Mouse (Mus musculus) forelimb bud, embryonic 11.5 days (tissue): ENCODE results near the gene Ctdsp1.

Experiments used
- DNase-seq: peaks from one replicate; pipeline ENCODE4 v3.0.0-alpha.2; 2012; ENCODE audit warnings: low read depth, low spot score

Gene Ctdsp1

DNA sequence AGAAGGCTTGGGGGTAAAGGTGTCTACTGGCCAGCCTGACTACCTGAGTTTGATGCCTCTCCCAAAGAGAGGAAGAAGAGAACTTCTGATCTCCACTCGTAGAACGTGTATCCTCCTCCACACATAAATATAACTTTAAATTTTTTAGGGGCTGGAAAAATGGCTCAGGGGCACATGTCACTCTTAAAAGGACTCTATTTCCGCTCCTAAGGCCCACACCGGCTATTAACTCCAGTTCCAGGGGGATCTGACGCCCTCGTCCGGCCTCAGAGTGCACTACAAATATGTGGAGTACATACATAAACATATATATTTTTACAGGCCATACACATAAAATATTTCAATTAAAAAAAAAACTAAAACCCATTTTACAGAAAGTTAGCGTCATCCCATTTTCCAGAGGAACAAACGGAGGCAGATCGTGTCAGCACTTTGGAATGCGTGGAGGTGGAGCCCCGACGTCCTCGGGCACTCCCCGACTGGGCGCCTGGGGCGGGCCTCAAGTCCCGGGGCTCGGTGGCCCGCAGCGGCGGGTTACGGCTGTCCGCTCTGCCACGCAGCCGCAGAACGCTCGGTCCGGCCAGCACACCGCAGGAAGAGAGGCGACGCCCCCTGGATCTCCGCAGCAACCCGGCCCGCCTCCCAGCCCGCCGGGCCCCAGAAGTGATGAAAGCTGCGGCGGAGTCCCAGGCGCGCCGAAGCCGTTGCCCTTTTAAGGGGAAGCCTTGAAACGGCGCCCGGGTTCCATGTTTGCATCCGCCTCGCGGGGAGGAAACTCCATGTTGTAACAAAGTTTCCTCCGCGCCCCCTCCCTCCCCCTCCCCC, at the start of gene Ctdsp1:
Gene Ctdsp1, plus strand, starts transcription at position 586 of the 825 bp plus-strand sequence.
- peak; percentile 94 for DNase-seq

DNA sequence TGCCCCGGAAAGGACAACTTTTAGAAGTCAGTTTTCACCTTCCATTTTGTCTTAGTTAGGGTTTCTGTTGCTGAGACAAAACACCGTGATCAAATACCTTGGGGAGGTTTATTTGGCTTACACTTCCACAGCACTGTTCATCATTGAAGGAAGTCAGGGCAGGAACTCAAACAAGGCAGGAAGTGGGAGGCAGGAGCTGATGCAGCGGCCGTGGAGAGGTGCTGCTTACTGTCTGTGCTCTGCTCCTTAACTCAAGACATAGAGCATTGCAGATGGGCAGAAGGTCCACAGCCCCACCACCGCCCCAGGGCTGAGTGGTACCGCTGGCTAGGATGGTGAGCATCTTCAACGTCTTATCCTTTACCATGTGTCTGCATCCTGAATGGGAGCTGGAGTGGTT, 49.4 kb upstream of the Ctdsp1 start:
- DNase-seq, result no peak

DNA sequence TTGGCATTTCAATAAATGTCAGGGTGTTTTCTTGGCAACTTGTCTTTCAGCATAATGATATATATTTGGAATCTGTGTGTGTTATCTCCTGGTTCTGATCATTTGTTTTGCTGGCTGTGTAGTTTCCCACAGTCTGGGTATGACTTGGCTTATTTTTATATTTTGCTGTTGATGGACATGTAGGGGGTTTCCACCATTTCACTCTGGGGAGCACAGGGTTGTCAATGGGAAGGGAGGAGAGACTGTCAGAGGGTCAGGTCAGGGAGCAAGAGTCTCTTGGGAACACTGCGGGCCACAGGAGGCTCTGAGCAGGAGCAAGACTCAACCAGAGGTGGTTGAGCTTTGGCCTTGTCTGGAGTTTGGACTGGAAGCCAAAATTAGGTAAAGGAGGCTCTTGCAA, 49.0 kb upstream of the Ctdsp1 start:
- DNase-seq, result no peak

DNA sequence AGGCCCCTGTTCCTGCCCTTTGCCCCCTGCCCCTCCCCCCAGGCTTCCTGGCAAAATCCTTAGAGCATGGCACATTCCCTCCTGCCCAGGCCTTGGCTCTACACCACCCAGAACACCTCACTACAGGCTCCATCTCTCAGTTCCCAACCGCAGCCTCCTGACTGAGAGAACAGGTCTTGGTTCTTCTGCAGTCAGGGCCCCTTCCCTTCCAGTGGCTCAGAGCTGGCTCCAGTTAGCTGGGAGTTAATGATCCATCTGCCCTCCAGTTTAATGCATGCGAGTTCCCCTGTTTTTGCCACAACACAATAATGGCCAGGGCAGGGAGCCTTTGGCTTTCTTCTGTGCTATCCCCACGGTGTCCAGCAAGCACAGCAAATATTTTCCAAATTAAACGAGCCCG, 48.1 kb upstream of the Ctdsp1 start:
- no peak for DNase-seq

GRCm38 (mm10) chr1:74344163-74344916, 47.0 kb upstream of the Ctdsp1 start:
- DNase-seq, result no peak

GRCm38 (mm10) chr1:74351185-74351769, 40.0 kb upstream of the Ctdsp1 start:
- DNase-seq, result no peak

- no peak for DNase-seq
Measured at GRCm38 (mm10) chr1:74352532-74353096, 38.7 kb upstream of the Ctdsp1 start.

DNA sequence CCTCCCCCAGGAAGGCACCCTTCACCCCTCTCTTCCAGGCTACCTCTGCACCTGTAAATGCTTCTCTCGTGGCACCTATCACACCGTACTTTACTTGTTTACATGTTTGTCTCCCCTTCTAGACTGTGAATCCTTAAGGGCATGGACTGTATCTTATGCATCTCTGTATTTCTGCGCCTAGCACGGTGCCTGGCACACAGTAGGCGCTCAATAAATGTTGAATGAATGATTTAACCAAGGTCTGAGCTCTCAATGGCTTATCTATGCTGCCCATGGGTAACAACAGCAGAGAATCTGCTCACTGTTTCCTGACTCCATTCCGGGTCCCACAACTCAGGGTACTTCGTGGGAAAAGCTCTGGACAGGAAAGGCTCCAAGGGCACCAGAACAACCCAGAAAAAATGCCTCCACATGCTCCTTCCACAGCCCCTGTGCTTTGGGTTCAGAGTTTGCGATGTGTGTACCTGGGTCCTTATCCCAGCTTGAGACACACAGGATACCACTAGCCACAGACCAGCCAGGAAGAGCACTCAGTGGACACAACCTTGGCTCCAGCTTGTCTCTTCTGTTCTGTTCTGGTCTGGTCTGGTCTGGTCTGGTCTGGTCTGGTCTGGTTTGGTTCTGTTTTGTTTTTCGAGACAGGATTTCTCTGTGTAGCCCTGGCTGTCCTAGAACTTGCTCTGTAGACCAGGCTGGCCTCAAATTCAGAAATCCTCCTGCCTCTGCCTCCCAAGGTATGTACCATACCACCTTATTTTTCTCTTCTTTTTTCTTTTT, 37.7 kb upstream of the Ctdsp1 start:
- no peak for DNase-seq

DNA sequence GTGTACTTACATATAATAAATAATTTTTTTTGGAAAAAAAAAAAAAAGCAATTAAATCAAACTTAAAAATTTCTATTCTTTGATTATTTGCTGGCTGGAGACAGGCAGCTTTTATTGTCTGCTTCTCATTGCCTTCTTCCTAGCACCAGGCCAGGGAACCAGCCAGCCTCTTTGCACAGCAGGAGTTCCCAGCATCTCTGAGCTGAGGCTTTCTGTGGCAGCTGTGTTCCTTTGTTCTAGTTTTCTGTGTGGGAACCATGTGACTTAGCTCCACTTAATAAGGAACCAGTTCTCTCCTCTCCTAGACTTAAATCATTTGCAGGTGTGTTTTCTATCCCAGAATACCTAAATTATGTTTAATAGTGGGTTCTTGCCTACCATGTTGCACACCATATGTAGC, 33.8 kb upstream of the Ctdsp1 start:
- peak; percentile 38 for DNase-seq

- DNase-seq, result no peak
Measured at GRCm38 (mm10) chr1:74359952-74360517, 31.3 kb upstream of the Ctdsp1 start.

DNA sequence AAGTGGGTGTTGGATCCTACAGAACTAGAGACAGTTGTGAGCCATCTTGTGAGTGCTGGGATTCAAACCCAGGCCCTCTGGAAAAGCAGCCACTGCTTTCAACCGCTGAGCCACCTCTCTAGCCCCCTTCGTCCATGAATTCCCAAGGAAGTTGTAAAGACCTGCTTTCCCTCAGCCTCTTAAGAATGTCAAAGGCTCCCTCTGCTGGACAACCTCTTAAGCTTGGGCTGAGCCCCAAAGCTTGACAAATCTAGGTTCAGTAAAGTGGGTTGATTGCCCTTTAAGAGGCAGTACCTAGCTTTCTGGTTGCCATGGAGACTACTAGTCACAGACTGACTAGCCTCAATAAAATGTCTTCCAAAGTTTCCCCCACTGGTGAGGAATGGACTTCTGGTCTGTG, 29.5 kb upstream of the Ctdsp1 start, which contains the start of gene Catip:
Gene Catip, plus strand, starts transcription at position 297 of the 400 bp plus-strand sequence.
- peak; percentile 91 for DNase-seq

DNA sequence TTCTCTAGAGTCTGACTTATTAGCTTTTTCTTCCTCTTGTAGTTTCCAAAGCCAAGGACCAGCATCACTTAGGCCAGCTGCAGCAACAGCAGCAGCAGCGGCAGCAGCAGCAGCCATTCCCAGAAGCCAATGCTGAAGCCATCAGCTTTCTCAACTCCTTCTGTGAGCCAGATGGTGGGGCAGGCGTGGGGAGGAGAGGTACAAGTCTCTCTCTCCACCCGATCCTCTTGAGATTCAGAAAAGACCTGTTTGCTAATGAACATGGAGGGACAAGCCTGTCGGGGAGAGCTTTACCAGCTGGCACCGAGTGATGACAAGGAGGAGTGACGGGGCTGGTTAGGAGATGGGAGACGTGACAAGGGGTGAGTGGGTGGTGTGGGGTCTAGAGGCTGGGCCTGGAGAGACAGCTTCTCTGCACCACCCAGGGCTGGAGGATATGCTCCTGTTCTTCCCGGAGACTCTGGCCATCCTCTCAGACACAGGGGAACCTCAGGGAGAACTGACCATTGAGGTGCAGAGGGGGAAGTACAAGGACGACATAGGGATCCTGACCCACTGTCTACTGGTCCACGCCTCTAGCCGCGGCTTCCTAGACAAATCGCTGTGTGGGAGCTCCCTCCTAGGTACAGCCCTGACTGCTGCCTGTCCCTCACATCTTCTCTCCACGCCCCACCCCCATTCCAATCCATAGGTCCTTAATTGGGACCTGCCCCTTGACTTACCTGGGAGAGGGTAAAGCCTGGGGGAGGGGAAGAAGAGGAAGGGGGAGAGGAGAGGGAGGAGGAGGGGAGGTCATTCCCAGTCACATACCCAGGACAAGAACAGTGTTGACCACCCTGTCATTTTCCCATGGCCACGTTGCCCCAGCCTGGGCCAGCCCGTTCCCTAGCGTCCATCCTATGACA, 28.7 kb upstream of the Ctdsp1 start:
- no peak for DNase-seq

- DNase-seq, result no peak
Measured at GRCm38 (mm10) chr1:74363437-74363836, 27.9 kb upstream of the Ctdsp1 start.

GRCm38 (mm10) chr1:74364270-74364669, 27.0 kb upstream of the Ctdsp1 start:
- no peak for DNase-seq

DNA sequence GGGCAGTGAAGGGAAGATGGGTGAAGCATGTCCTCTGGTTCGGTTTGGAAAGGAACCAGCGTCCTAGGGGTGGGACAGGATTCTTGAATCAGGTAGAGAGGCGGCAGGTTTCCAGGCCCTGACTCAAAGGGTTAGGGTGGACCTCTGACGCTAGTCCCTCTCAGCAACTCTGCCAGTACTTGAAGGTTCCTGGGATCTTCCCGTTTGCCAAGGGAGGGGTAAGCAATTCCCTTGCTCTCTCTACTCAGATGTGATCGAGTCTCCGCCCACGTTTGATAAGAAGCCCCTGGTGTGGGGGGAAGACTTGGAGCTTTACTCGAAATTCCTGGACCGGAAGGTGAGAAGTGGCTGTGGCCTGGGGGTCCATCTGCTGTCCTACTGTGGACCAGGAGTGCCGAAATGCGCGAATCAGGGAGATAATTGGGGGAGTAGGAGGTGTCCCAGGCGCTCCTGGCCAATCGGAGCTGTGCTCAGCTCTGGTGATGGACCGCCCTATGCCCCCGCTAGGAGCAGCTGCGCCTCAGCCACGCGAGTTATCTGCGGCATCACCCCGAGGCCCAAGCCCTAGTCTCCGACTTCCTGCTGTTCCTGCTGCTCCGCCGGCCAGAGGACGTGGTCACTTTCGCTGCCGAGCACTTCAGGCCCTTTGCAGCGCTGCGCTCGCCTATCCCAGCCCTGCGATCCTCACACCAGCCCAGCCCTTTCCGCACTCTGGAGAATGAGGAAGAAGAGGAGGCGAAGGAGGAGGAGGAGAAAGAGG, 23.2 kb upstream of the Ctdsp1 start:
- DNase-seq, result no peak

GRCm38 (mm10) chr1:74370040-74370439, 21.3 kb upstream of the Ctdsp1 start:
- no peak for DNase-seq

DNA sequence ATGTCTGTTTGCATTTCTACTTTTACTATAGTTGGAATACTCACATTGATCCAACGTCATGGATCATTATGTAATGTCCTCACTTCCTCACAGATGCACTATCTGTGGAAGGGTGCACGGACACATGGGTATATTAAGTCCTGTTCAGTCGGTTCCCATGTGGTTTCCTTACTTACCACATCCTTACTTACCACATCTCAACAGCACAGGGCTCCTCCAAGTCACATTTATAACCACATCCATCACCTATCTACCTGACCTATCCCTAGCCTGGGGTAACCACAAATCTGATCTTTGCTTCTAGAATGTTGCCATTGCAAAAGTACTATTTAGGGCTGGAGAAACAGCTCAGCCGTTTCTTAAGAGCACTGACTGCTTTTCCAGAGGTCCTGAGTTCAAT, 17.9 kb upstream of the Ctdsp1 start:
- no peak for DNase-seq

DNA sequence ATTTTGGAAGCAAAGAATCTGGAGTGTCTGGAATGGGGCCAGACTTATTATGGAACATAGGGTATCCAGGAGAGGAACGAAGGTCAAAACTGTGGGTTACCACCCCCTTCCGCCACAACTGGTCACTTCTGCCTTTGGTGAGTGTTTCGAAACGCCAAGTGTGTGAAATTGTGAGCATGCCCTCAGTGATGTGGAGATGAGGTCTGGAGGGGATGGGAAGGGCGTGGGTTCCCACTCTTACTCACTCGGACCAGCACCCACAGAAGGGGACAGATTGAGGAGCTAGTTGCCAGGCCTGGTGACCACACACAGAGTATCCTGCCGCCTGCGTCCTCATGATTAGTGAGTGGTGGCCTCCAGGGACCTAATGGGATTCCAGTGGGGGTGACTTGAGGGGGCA, 16.3 kb upstream of the Ctdsp1 start, which contains the start of gene Slc11a1:
Gene Slc11a1, plus strand, starts transcription at position 216 of the 400 bp plus-strand sequence.
- DNase-seq, result no peak

DNA sequence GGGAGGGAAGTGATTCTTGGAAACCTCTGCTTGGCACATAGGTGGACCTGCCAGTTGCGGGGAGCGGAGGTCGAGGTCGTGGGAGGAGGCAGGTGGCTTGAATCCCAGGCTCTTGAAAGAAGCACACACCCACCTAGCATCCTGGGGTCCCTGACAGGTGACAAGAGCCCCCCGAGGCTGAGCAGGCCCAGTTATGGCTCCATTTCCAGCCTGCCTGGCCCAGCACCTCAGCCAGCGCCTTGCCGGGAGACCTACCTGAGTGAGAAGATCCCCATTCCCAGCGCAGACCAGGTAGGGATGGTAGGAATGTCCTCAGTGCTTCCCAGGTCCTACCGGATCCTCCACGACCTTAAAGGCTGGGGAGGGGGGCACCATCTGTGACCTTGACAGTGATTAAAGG, 15.7 kb upstream of the Ctdsp1 start:
- DNase-seq, result no peak
